Mouse (Mus musculus) hindbrain, embryonic 16.5 days (tissue): ENCODE measurements around the gene Ccnl2. TPM values are rescaled to one million over a fixed set of nuclear protein-coding genes. Genes with fewer than 3 reads are reported as not detected.

Experiments used
- ATAC-seq: fragments of 200-750 bp; cut with Nextera tagmentation; 2 replicates; pipeline ENCODE4 v1.8.0; 2017; ENCODE audit warnings: moderate TSS enrichment, moderate library complexity
- H3K27ac ChIP-seq: fragments of 300-500 bp; sonication (generic); 2 replicates; pipeline ENCODE4 v1.5.1; 2014; ENCODE audit warnings: low read depth, mild to moderate bottlenecking, control low read depth, low read length, moderate library complexity
- H3K27me3 ChIP-seq: fragments of 300-500 bp; sonication (generic); replicated peaks from 2 replicates; pipeline ENCODE4 v1.6.1; 2014; ENCODE audit warnings: low read length; ENCODE audit not compliant: control insufficient read depth, insufficient read depth
- H3K36me3 ChIP-seq: fragments of 300-500 bp; sonication (generic); 2 replicates; pipeline ENCODE4 v1.6.1; 2014; ENCODE audit warnings: mild to moderate bottlenecking, low read length, moderate library complexity, mixed read lengths; ENCODE audit not compliant: control insufficient read depth, insufficient read depth
- H3K4me1 ChIP-seq: fragments of 300-500 bp; sonication (generic); 2 replicates; pipeline ENCODE4 v1.6.1; 2014; ENCODE audit warnings: low read depth, low read length; ENCODE audit not compliant: control insufficient read depth, insufficient read depth
- H3K4me2 ChIP-seq: fragments of 300-500 bp; sonication (generic); 2 replicates; pipeline ENCODE4 v1.6.1; 2014; ENCODE audit warnings: mild to moderate bottlenecking, low read length, control low read depth, moderate library complexity
- H3K4me3 ChIP-seq: fragments of 300-500 bp; sonication (generic); 2 replicates; pipeline ENCODE4 v1.5.1; 2014; ENCODE audit warnings: mild to moderate bottlenecking, low read length, control low read depth, moderate library complexity
- H3K9ac ChIP-seq: fragments of 300-500 bp; sonication (generic); 2 replicates; pipeline ENCODE4 v1.6.1; 2014; ENCODE audit warnings: low read depth, mild to moderate bottlenecking, control low read depth, low read length, moderate library complexity
- H3K9me3 ChIP-seq: fragments of 300-500 bp; sonication (generic); 2 replicates; pipeline ENCODE4 v1.6.1; 2014; ENCODE audit warnings: mild to moderate bottlenecking, low read length, moderate library complexity; ENCODE audit not compliant: control insufficient read depth
- WGBS: fragments of 180-500 bp; shearing (Covaris S2); extraction: QIAGEN DNeasy Blood & Tissue Kit; methylation state at CpG from one replicate; pipeline ENCODE4 v1.1.7; 2014; 5-methylcytosine and 5-hydroxymethylcytosine counted together
- polyA plus RNA-seq: library from polyadenylated mRNA; unstranded; fragments of >200 nt; fragmentation: Nextera tagmentation; extraction: Ambion mirVana; gene quantifications from 2 replicates; pipeline ENCODE4 v1.2.1, GENCODE M21; 2015

Ccnl2 gene
- 118 and 132 TPM in 2 replicates for polyA plus RNA-seq

GRCm38 (mm10) chr4:155811929-155812664 is at the start of gene Ccnl2:
Gene Ccnl2 (plus strand): TSS chr4:155812489.
- Histone ChIP-seq H3K4me2 (peak within 1 kb of the TSS; percentile 87), H3K9me3 (no peaks in the 10 kb centered on the region), H3K4me3 (peak within 1 kb of the TSS; percentile 96), H3K27ac (peak within 1 kb of the TSS; percentile 91), H3K4me1 (peaks cover 19% of the 10 kb centered on the region), H3K27me3 (no peaks in the 10 kb centered on the region), H3K36me3 (peaks cover 45% of the 10 kb centered on the region), H3K9ac (peak within 1 kb of the TSS; percentile 98)
- ATAC-seq: peak; percentile 99
- WGBS: under 1% methylated on average over 56 of the region's 60 CpGs

GRCm38 (mm10) chr4:155769496-155769879 is 42.8 kb upstream of the Ccnl2 start:
- Histone ChIP-seq H3K27ac (peak overlapping the region; percentile 75), H3K4me1 (peaks cover 16% of the 10 kb centered on the region), H3K4me3 (peak overlapping the region; percentile 48), H3K27me3 (peaks cover 11% of the 10 kb centered on the region), H3K4me2 (peak overlapping the region; percentile 88), H3K36me3 (no peaks in the 10 kb centered on the region), H3K9ac (peak overlapping the region; percentile 79), H3K9me3 (no peaks in the 10 kb centered on the region)
- ATAC-seq: no peak
- 56% methylated on average over 5 of the region's 5 CpGs for WGBS

- Histone ChIP-seq H3K36me3 (no peaks in the 10 kb centered on the region), H3K27ac (peak overlapping the region; percentile 75), H3K9ac (peak overlapping the region; percentile 79), H3K4me1 (peaks cover 19% of the 10 kb centered on the region), H3K9me3 (no peaks in the 10 kb centered on the region), H3K4me3 (peak overlapping the region; percentile 48), H3K27me3 (peaks cover 11% of the 10 kb centered on the region), H3K4me2 (peak overlapping the region; percentile 88)
- peak; percentile 82 for ATAC-seq
- under 1% methylated on average over 35 of the region's 39 CpGs for WGBS
These were observed 42.3 kb upstream of the Ccnl2 start for GRCm38 (mm10) chr4:155769880-155770512.

- peaks cover 11% of the 10 kb centered on the region for H3K27me3 ChIP-seq
- ATAC-seq: no peak
- H3K4me2 ChIP-seq: peak overlapping the region; percentile 88
- WGBS: 45% methylated on average over 24 of the region's 24 CpGs
- peak overlapping the region; percentile 79 for H3K9ac ChIP-seq
- no peaks in the 10 kb centered on the region for H3K9me3 ChIP-seq
- no peaks in the 10 kb centered on the region for H3K36me3 ChIP-seq
- peak overlapping the region; percentile 48 for H3K4me3 ChIP-seq
- peaks cover 25% of the 10 kb centered on the region for H3K4me1 ChIP-seq
- H3K27ac ChIP-seq: peak overlapping the region; percentile 75; the same call in 1 of the 2 replicates
These were observed 41.7 kb upstream of the Ccnl2 start for GRCm38 (mm10) chr4:155770626-155771025.

DNA sequence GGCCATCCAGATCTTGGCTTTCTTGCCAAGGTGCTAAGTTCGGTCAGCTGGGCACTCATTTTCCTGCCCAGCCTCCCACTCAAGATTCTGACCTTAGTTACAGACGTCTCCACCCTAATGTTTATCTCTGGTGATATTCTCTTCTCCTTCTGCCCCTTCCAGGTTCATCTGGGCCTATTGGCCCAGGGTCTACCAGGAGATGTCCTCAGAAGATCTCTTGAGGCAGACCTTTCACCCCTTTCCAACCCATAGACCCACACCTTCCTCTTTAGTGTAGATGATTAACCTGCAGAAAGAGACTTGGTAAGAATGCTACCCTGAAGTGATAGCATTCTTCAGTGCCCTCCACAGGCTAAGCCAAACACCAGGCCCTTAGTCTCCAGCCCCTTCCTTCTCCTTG is 40.6 kb upstream of the Ccnl2 start:
- H3K27ac ChIP-seq: no peak overlapping the region
- no peak for ATAC-seq
- peaks cover 11% of the 10 kb centered on the region for H3K27me3 ChIP-seq
- no peak overlapping the region for H3K4me3 ChIP-seq
- H3K9ac ChIP-seq: no peak overlapping the region
- no peaks in the 10 kb centered on the region for H3K36me3 ChIP-seq
- H3K4me2 ChIP-seq: no peak overlapping the region
- no peaks in the 10 kb centered on the region for H3K9me3 ChIP-seq
- H3K4me1 ChIP-seq: peaks cover 29% of the 10 kb centered on the region
- WGBS: 79% methylated on average over 2 of the region's 2 CpGs

DNA sequence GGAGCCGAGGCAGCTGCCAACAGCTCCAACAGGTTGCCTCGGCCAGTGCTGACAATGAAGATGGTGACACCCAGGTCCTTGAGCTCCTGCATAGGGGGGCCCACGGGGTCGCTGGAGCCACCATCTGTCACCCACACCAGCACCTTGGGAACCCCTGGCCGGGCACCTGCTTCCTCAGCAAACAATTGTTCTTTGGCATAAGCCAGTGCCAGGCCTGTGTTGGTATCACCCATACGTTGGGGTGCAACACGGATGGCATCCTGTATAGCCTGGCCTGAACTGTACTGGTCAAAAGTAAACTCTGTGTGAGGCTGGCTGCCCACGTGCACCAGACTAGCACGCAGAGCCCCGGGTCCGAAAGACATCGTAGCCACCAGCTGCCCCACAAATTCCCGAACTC is 39.5 kb upstream of the Ccnl2 start:
- 84% methylated on average over 13 of the region's 13 CpGs for WGBS
- no peak overlapping the region for H3K9ac ChIP-seq

GRCm38 (mm10) chr4:155773335-155774078 is 38.8 kb upstream of the Ccnl2 start:
- H3K9me3 ChIP-seq: no peaks in the 10 kb centered on the region
- H3K27ac ChIP-seq: peak overlapping the region; percentile 5; the same call in 1 of the 2 replicates
- peaks cover 29% of the 10 kb centered on the region for H3K4me1 ChIP-seq
- H3K4me2 ChIP-seq: peak overlapping the region; percentile 82
- H3K9ac ChIP-seq: peak overlapping the region; percentile 64
- peak overlapping the region; percentile 48 for H3K4me3 ChIP-seq
- ATAC-seq: no peak
- peaks cover 11% of the 10 kb centered on the region for H3K27me3 ChIP-seq
- 37% methylated on average over 5 of the region's 5 CpGs for WGBS
- no peaks in the 10 kb centered on the region for H3K36me3 ChIP-seq

More for the DNA sequence above, 39.5 kb upstream of the Ccnl2 start:
- no peaks in the 10 kb centered on the region for H3K9me3 ChIP-seq
- H3K27ac ChIP-seq: no peak overlapping the region
- ATAC-seq: no peak
- H3K4me1 ChIP-seq: peaks cover 29% of the 10 kb centered on the region
- no peaks in the 10 kb centered on the region for H3K36me3 ChIP-seq
- H3K4me3 ChIP-seq: no peak overlapping the region
- peaks cover 11% of the 10 kb centered on the region for H3K27me3 ChIP-seq
- H3K4me2 ChIP-seq: peak overlapping the region; percentile 34

DNA sequence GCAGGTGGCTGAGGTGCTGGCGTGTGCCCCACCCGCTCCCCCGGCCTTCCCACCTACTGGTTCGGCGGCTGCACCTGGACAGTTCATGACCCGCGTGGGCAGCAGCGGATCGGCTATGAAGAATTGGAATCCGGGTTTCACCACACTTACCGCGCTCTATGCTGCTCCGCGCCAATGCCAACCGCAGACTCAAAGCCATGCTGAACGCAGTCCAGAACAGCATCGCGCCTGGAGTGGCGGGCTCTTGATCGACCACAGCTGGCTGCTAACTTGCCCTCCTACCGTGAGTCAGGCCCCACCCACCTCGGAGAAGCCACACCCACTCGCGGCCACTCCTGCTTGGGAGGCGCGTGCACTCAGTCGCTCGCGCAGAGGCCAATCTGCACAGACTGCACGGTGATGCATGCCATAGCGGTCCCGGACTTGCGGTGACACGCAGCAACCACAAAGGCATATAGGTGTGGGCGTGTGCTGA is 38.0 kb upstream of the Ccnl2 start, which contains the start of gene Vwa1:
Vwa1 (minus strand) TSS at position 419 of the 475 bp plus-strand sequence.
- Histone ChIP-seq H3K9me3 (no peaks in the 10 kb centered on the region), H3K36me3 (no peaks in the 10 kb centered on the region), H3K9ac (peak within 1 kb of the TSS; percentile 64), H3K4me2 (peak within 1 kb of the TSS; percentile 82), H3K27me3 (peaks cover 11% of the 10 kb centered on the region), H3K4me1 (peaks cover 29% of the 10 kb centered on the region), H3K27ac (peak within 1 kb of the TSS; percentile 61), H3K4me3 (peak within 1 kb of the TSS; percentile 48)
- WGBS: under 1% methylated on average over 32 of the region's 35 CpGs
- ATAC-seq: peak; percentile 84
